Mouse (Mus musculus) ES-Bruce4 (cell line): ENCODE measurements around the gene Ap2m1.

Source experiments
- CTCF ChIP-seq: IDR thresholded peaks from one replicate; pipeline ENCODE4 v1.8.1; 2011; ENCODE audit warnings: low read depth, low read length
- EP300 ChIP-seq: IDR thresholded peaks from 2 replicates; pipeline ENCODE4 v1.6.1; 2011; ENCODE audit warnings: low read depth, low read length; ENCODE audit not compliant: insufficient read depth
- POLR2A ChIP-seq: IDR thresholded peaks from one replicate; pipeline ENCODE4 v1.8.1; 2011; ENCODE audit warnings: low read length; ENCODE audit not compliant: insufficient read depth

GRCm38 (mm10) chr16:20549161-20549560 lies 13.9 kb downstream of the Ap2m1 start:
- TF ChIP-seq CTCF (no peak), POLR2A (no peak), EP300 (no peak)
